Mouse (Mus musculus) spleen, adult 2 months (tissue): ENCODE results near the gene Arhgap27.

Experiments used
- CTCF ChIP-seq: fragments of 200-500 bp; IDR thresholded peaks from 2 replicates; pipeline ENCODE4 v1.5.1; 2011; ENCODE audit warnings: mild to moderate bottlenecking, inconsistent platforms; ENCODE audit not compliant: insufficient read depth, insufficient read length, insufficient replicate concordance; ENCODE audit errors: extremely low read depth
- POLR2A ChIP-seq: fragments of 200-500 bp; IDR thresholded peaks from 2 replicates; pipeline ENCODE4 v1.6.1; 2011; ENCODE audit warnings: low read depth, low read length, inconsistent platforms

DNA sequence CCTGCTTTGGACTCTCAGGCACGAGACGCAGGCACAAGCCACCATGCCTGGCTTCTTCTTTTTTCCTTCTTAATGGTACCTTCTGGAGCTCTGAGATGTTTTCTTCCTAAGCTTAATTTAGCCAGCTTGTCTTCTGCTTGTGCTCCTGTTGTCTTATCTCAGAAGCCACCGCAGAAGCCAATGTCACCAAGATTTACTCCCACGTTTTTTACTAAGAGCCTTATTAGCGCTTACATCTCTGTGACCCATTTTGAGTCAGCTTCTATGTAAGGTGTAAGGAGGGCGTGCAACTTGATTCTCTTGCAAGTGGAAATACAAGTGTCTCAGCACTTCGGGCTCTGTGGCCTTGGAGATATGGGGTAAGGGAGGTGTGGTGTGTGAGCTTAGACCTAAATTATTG is 18.0 kb upstream of the Arhgap27 start:
- TF ChIP-seq CTCF (no peak), POLR2A (no peak)
